Mouse (Mus musculus): ENCODE measurements around the gene Mmp14. TPM values are rescaled to one million over a fixed set of nuclear protein-coding genes. Genes with fewer than 3 reads are reported as not detected.
A peak's percentile ranks its signal among the peaks of the same experiment; 100 is the strongest.

Gene Mmp14
- polyA plus RNA-seq, 1 experiment from 2014 or later = 53.7 TPM

GRCm38 (mm10) chr14:54474744-54475143 is 43.3 kb downstream of the Mmp14 start:
- no peak overlapping the region for H3K4me3 ChIP-seq (ENCODE audit: low read depth, low read length)
- peaks cover 10% of the 10 kb centered on the region; the same call in 1 of the 2 replicates for H3K4me1 ChIP-seq (replicated peaks; ENCODE audit: control insufficient read depth, insufficient read depth, low read length)
- no peak overlapping the region for H3K27ac ChIP-seq (ENCODE audit: low read depth, low read length)
- ATAC-seq = no peak
- H3K4me2 ChIP-seq (replicated peaks; ENCODE audit: low read depth) = no peak overlapping the region
- H3K9me3 ChIP-seq (ENCODE audit: control insufficient read depth) = no peaks in the 10 kb centered on the region
- TF ChIP-seq CTCF (IDR thresholded peaks at IDR 0.05; ENCODE audit: low read depth) = no peak
- H3K27me3 ChIP-seq (replicated peaks; ENCODE audit: control insufficient read depth, insufficient read depth, low read length) = peaks cover 17% of the 10 kb centered on the region; the same call in 1 of the 2 replicates
- H3K36me3 ChIP-seq (ENCODE audit: control insufficient read depth, insufficient read depth) = peaks cover 10% of the 10 kb centered on the region
- 90% methylated on average over 5 of the region's 5 CpGs for WGBS
- H3K9ac ChIP-seq (ENCODE audit: low read depth, low read length) = no peak overlapping the region

- peaks cover 17% of the 10 kb centered on the region; the same call in 1 of the 2 replicates for H3K27me3 ChIP-seq (replicated peaks; ENCODE audit: control insufficient read depth, insufficient read depth, low read length)
- WGBS = 3% methylated on average over 23 of the region's 23 CpGs
These were observed 44.8 kb downstream of the Mmp14 start, which contains the start of gene Rem2 for GRCm38 (mm10) chr14:54475941-54476844. Gene Rem2 (plus strand): TSS chr14:54476100.

GRCm38 (mm10) chr14:54477172-54477909 is 45.9 kb downstream of the Mmp14 start:
- Histone ChIP-seq H3K4me3 (ENCODE audit: low read depth, low read length) (no peak overlapping the region), H3K27ac (ENCODE audit: low read depth, low read length) (no peak overlapping the region), H3K4me2 (replicated peaks; ENCODE audit: low read depth) (no peak overlapping the region), H3K27me3 (replicated peaks; ENCODE audit: control insufficient read depth, insufficient read depth, low read length) (peaks cover 17% of the 10 kb centered on the region; the same call in 1 of the 2 replicates), H3K36me3 (ENCODE audit: control insufficient read depth, insufficient read depth) (no peaks in the 10 kb centered on the region), H3K9ac (ENCODE audit: low read depth, low read length) (no peak overlapping the region), H3K9me3 (ENCODE audit: control insufficient read depth) (no peaks in the 10 kb centered on the region), H3K4me1 (replicated peaks; ENCODE audit: control insufficient read depth, insufficient read depth, low read length) (peaks cover 10% of the 10 kb centered on the region; the same call in 1 of the 2 replicates)
- TF ChIP-seq CTCF (IDR thresholded peaks at IDR 0.05; ENCODE audit: low read depth) = no peak
- 87% methylated on average over 15 of the region's 15 CpGs for WGBS
- ATAC-seq = no peak

More at GRCm38 (mm10) chr14:54475941-54476844, 44.8 kb downstream of the Mmp14 start, which contains the start of gene Rem2:
- TF ChIP-seq CTCF (IDR thresholded peaks at IDR 0.05; ENCODE audit: low read depth) = no peak
- Histone ChIP-seq H3K9me3 (ENCODE audit: control insufficient read depth) (no peaks in the 10 kb centered on the region), H3K9ac (ENCODE audit: low read depth, low read length) (peak within 1 kb of the TSS; percentile 31; the same call in 1 of the 2 replicates), H3K4me2 (replicated peaks; ENCODE audit: low read depth) (peak within 1 kb of the TSS; percentile 71), H3K36me3 (ENCODE audit: control insufficient read depth, insufficient read depth) (no peaks in the 10 kb centered on the region; the same call in 1 of the 2 replicates), H3K4me1 (replicated peaks; ENCODE audit: control insufficient read depth, insufficient read depth, low read length) (peaks cover 10% of the 10 kb centered on the region; the same call in 1 of the 2 replicates), H3K27ac (ENCODE audit: low read depth, low read length) (no peak within 1 kb of the TSS), H3K4me3 (ENCODE audit: low read depth, low read length) (peak within 1 kb of the TSS; percentile 29)
- peak; percentile 74 for ATAC-seq

GRCm38 (mm10) chr14:54479451-54479920 is 48.1 kb downstream of the Mmp14 start:
- peak overlapping the region; percentile 36 for H3K4me3 ChIP-seq (ENCODE audit: low read depth, low read length)
- peaks cover 10% of the 10 kb centered on the region; the same call in 1 of the 2 replicates for H3K4me1 ChIP-seq (replicated peaks; ENCODE audit: control insufficient read depth, insufficient read depth, low read length)
- no peaks in the 10 kb centered on the region for H3K36me3 ChIP-seq (ENCODE audit: control insufficient read depth, insufficient read depth)
- no peaks in the 10 kb centered on the region for H3K9me3 ChIP-seq (ENCODE audit: control insufficient read depth)
- 9% methylated on average over 40 of the region's 40 CpGs for WGBS
- TF ChIP-seq CTCF (IDR thresholded peaks at IDR 0.05; ENCODE audit: low read depth) = no peak
- H3K4me2 ChIP-seq (replicated peaks; ENCODE audit: low read depth) = peak overlapping the region; percentile 67
- no peak for ATAC-seq
- H3K27ac ChIP-seq (ENCODE audit: low read depth, low read length) = no peak overlapping the region
- H3K9ac ChIP-seq (ENCODE audit: low read depth, low read length) = peak overlapping the region; percentile 27; the same call in 1 of the 2 replicates
- peaks cover 17% of the 10 kb centered on the region; the same call in 1 of the 2 replicates for H3K27me3 ChIP-seq (replicated peaks; ENCODE audit: control insufficient read depth, insufficient read depth, low read length)

- H3K27ac ChIP-seq (ENCODE audit: low read depth, low read length) = no peak overlapping the region
- no peak overlapping the region for H3K9ac ChIP-seq (ENCODE audit: low read depth, low read length)
- no peak overlapping the region for H3K4me2 ChIP-seq (replicated peaks; ENCODE audit: low read depth)
- peaks cover 7% of the 10 kb centered on the region; the same call in 1 of the 2 replicates for H3K4me1 ChIP-seq (replicated peaks; ENCODE audit: control insufficient read depth, insufficient read depth, low read length)
- no peak for TF ChIP-seq CTCF (IDR thresholded peaks at IDR 0.05; ENCODE audit: low read depth)
- ATAC-seq = no peak
- no peak overlapping the region for H3K4me3 ChIP-seq (ENCODE audit: low read depth, low read length)
- 80% methylated on average over 6 of the region's 6 CpGs for WGBS
- H3K36me3 ChIP-seq (ENCODE audit: control insufficient read depth, insufficient read depth) = no peaks in the 10 kb centered on the region
- H3K9me3 ChIP-seq (ENCODE audit: control insufficient read depth) = no peaks in the 10 kb centered on the region
- H3K27me3 ChIP-seq (replicated peaks; ENCODE audit: control insufficient read depth, insufficient read depth, low read length) = peaks cover 17% of the 10 kb centered on the region; the same call in 1 of the 2 replicates
These were observed 49.3 kb downstream of the Mmp14 start for GRCm38 (mm10) chr14:54480673-54481072.

Measured in intestine, postnatal 0 days (tissue).